Mouse (Mus musculus) CD4-positive helper T cell, adult 2 months (primary cell): ENCODE results near the gene Synpo2.

Experiments
- DNase-seq: peaks from one replicate; pipeline ENCODE4 v3.0.0-alpha.2; 2012; ENCODE audit warnings: low read depth, missing footprints, low spot score

Synpo2 gene

GRCm38 (mm10) chr3:123092913-123093639 lies 142.9 kb downstream of the Synpo2 start:
- no peak for DNase-seq

- no peak for DNase-seq
Measured at GRCm38 (mm10) chr3:123092442-123092841, 143.5 kb downstream of the Synpo2 start.

- no peak for DNase-seq
Measured at GRCm38 (mm10) chr3:123089297-123090020, 146.5 kb downstream of the Synpo2 start.

GRCm38 (mm10) chr3:123088284-123088683 lies 147.7 kb downstream of the Synpo2 start:
- DNase-seq, result no peak

- no peak for DNase-seq
Measured at GRCm38 (mm10) chr3:123085871-123086501, 150.0 kb downstream of the Synpo2 start.

GRCm38 (mm10) chr3:123081665-123082064 lies 154.3 kb downstream of the Synpo2 start:
- no peak for DNase-seq

GRCm38 (mm10) chr3:123080943-123081342 lies 155.0 kb downstream of the Synpo2 start:
- DNase-seq, result no peak

- no peak for DNase-seq
Measured at GRCm38 (mm10) chr3:123080017-123080725, 155.8 kb downstream of the Synpo2 start.

GRCm38 (mm10) chr3:123075759-123076158 lies 160.2 kb downstream of the Synpo2 start:
- no peak for DNase-seq

GRCm38 (mm10) chr3:123075034-123075433 lies 160.9 kb downstream of the Synpo2 start:
- DNase-seq, result no peak

GRCm38 (mm10) chr3:123073351-123073750 lies 162.6 kb downstream of the Synpo2 start:
- no peak for DNase-seq

GRCm38 (mm10) chr3:123072472-123072871 lies 163.5 kb downstream of the Synpo2 start:
- DNase-seq, result no peak

GRCm38 (mm10) chr3:123070996-123071395 lies 165.0 kb downstream of the Synpo2 start:
- DNase-seq, result no peak

GRCm38 (mm10) chr3:123066836-123067235 lies 169.1 kb downstream of the Synpo2 start:
- DNase-seq, result no peak

GRCm38 (mm10) chr3:123065466-123065865 lies 170.5 kb downstream of the Synpo2 start:
- no peak for DNase-seq

- no peak for DNase-seq
Measured at GRCm38 (mm10) chr3:123064186-123064585, 171.8 kb downstream of the Synpo2 start.

- no peak for DNase-seq
Measured at GRCm38 (mm10) chr3:123061931-123062330, 174.0 kb downstream of the Synpo2 start.

- no peak for DNase-seq
Measured at GRCm38 (mm10) chr3:123058832-123059231, 177.1 kb downstream of the Synpo2 start.

GRCm38 (mm10) chr3:123054178-123054577 lies 181.8 kb downstream of the Synpo2 start:
- DNase-seq, result no peak

- DNase-seq, result no peak
Measured at GRCm38 (mm10) chr3:123053192-123053938, 182.6 kb downstream of the Synpo2 start.

GRCm38 (mm10) chr3:123042308-123042707 lies 193.6 kb downstream of the Synpo2 start:
- DNase-seq, result no peak
